Mouse (Mus musculus): ENCODE measurements around the gene Ly6g5c.

- no peak for TF ChIP-seq TAL1 (IDR thresholded peaks at IDR 0.05; ENCODE audit: low read length)
- no peak for TF ChIP-seq GATA1 (IDR thresholded peaks at IDR 0.05; ENCODE audit: low read length)
Observed at GRCm38 (mm10) chr17:35126206-35126611, 18.1 kb downstream of the Ly6g5c start, which contains the start of gene D17H6S53E.
